ENCODE assay signal across 22 mouse cellular contexts in the genomic region with DNA sequence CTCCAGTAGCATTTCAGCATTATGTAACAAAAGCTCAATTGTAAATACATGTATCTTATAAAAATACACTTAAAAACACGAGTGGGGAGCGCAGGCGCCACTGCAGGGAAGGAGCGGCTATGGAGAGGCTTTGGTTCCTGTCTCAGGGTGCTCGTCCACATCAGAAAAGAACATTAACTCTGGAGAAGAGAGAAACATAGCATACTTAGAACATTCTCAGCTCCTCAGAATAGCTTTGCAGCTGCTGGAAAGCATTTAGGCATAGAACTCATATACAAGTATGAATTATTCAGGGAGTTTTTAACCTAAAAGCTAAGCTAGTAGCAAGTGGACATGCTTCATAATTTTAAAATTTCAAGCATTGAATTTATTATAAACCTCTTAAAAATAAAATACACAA. TPM values are rescaled to one million over a fixed set of nuclear protein-coding genes. Genes with fewer than 3 reads are reported as not detected.
"Had no signal": no experiment of that assay in that cellular context is flagged by ENCODE, and none has a peak within 500 bp of the region (broad histone marks: within the 10 kb centered on the region; RNA-seq: fewer than 3 reads in every experiment).

No protein-coding gene starts in this region.

- H3K36me3 ChIP-seq: stomach, embryonic 15.5 days had no signal

- H3K4me1 ChIP-seq: neural tube, embryonic 13.5 days; neural tube, embryonic 15.5 days; stomach, embryonic 15.5 days had no signal

- H3K27ac ChIP-seq: neural tube, embryonic 13.5 days; neural tube, embryonic 15.5 days; stomach, embryonic 15.5 days; stomach, postnatal 0 days had no signal

- H3K4me3 ChIP-seq: neural tube, embryonic 13.5 days; neural tube, embryonic 15.5 days; stomach, embryonic 15.5 days had no signal

- H3K9me3 ChIP-seq: neural tube, embryonic 13.5 days; neural tube, embryonic 15.5 days; stomach, embryonic 15.5 days had no signal

- DNase-seq: retina, postnatal 1 day; right cerebral cortex, adult 18-20 months; right cerebral cortex, postnatal 14 days; right cerebral cortex, postnatal 25 days; right cerebral cortex, postnatal 4 days; spleen, adult 18-20 months; thymus, adult 18-20 months; thymus, adult 2 months; thymus, postnatal 14 days; thymus, postnatal 25 days; thymus, postnatal 36 days; thymus, postnatal 4 days had no signal

- H3K27me3 ChIP-seq: neural tube, embryonic 13.5 days; neural tube, embryonic 15.5 days; stomach, embryonic 15.5 days had no signal

RNA-seq across cellular contexts. Expression of gene C2cd6, which starts 6.3 kb away (rescaled TPM):
- total RNA-seq: neutrophil, adult 5-6 weeks had no signal
- polyA plus RNA-seq: neural tube, embryonic 13.5 days; small intestine, adult 2 months; spleen, adult 2 months; stomach, embryonic 14.5 days; stomach, embryonic 15.5 days; stomach, postnatal 0 days; thymus, adult 2 months; thymus, postnatal 0 days; urinary bladder, adult 2 months had no signal
